Mouse (Mus musculus) limb, embryonic 12.5 days (tissue): Measurements from ENCODE around the gene Adamtsl1. TPM values are rescaled to one million over a fixed set of nuclear protein-coding genes. Genes with fewer than 3 reads are reported as not detected.
A peak's percentile ranks its signal among the peaks of the same experiment; 100 is the strongest.

Experiments
- ATAC-seq: fragments of 200-750 bp; cut with Nextera tagmentation; 2 replicates; pipeline ENCODE4 v1.8.0; 2017; ENCODE audit warnings: low read depth, moderate TSS enrichment; ENCODE audit not compliant: insufficient number of reproducible peaks, insufficient read depth, low FRiP score, low TSS enrichment
- H3K27ac ChIP-seq: fragments of 300-500 bp; sonication (generic); 2 replicates; pipeline ENCODE4 v1.5.1; 2016; ENCODE audit warnings: mild to moderate bottlenecking, moderate library complexity
- H3K27me3 ChIP-seq: fragments of 300-500 bp; sonication (generic); 2 replicates; pipeline ENCODE4 v1.6.1; 2016; ENCODE audit warnings: mild to moderate bottlenecking, moderate library complexity
- H3K36me3 ChIP-seq: fragments of 300-500 bp; sonication (generic); 2 replicates; pipeline ENCODE4 v1.6.1; 2016; ENCODE audit warnings: mild to moderate bottlenecking, moderate library complexity
- H3K4me1 ChIP-seq: fragments of 300-500 bp; sonication (generic); replicated peaks from 2 replicates; pipeline ENCODE4 v1.6.1; 2016
- H3K4me2 ChIP-seq: fragments of 300-500 bp; sonication (generic); 2 replicates; pipeline ENCODE4 v1.6.1; 2016; ENCODE audit warnings: mild to moderate bottlenecking, moderate library complexity
- H3K4me3 ChIP-seq: fragments of 300-500 bp; sonication (generic); replicated peaks from 2 replicates; pipeline ENCODE4 v1.5.1; 2016; ENCODE audit warnings: mild to moderate bottlenecking
- H3K9ac ChIP-seq: fragments of 300-500 bp; sonication (generic); replicated peaks from 2 replicates; pipeline ENCODE4 v1.6.1; 2016; ENCODE audit warnings: mild to moderate bottlenecking, moderate library complexity
- H3K9me3 ChIP-seq: fragments of 300-500 bp; sonication (generic); 2 replicates; pipeline ENCODE4 v1.6.1; 2016; ENCODE audit warnings: mild to moderate bottlenecking, moderate library complexity
- WGBS: fragments of 180-500 bp; shearing (Covaris S2); methylation state at CpG from one replicate; pipeline ENCODE4 v1.1.7; 2016; 5-methylcytosine and 5-hydroxymethylcytosine counted together
- polyA plus RNA-seq: library from polyadenylated mRNA; unstranded; fragments of >200 nt; fragmentation: Nextera tagmentation; extraction: Ambion mirVana; gene quantifications from 2 replicates; pipeline ENCODE4 v1.2.1, GENCODE M21; 2016

The Adamtsl1 gene
- polyA plus RNA-seq, 1 experiment from 2014 or later, result 29.2 TPM

GRCm38 (mm10) chr4:86122431-86122830 lies 608.5 kb downstream of the Adamtsl1 start:
- Histone ChIP-seq H3K9me3 (no peaks in the 10 kb centered on the region), H3K4me3 (no peak overlapping the region), H3K4me1 (peaks cover 23% of the 10 kb centered on the region), H3K36me3 (no peaks in the 10 kb centered on the region), H3K27me3 (no peaks in the 10 kb centered on the region), H3K9ac (no peak overlapping the region), H3K27ac (peak overlapping the region; percentile 25; the same call in 1 of the 2 replicates), H3K4me2 (no peak overlapping the region)
- no peak for ATAC-seq
- 44% methylated on average over 5 of the region's 5 CpGs for WGBS

GRCm38 (mm10) chr4:86124374-86124773 lies 610.4 kb downstream of the Adamtsl1 start:
- 65% methylated on average over 3 of the region's 3 CpGs for WGBS
- Histone ChIP-seq H3K27ac (no peak overlapping the region), H3K4me1 (peaks cover 18% of the 10 kb centered on the region), H3K9me3 (no peaks in the 10 kb centered on the region), H3K27me3 (no peaks in the 10 kb centered on the region), H3K9ac (no peak overlapping the region), H3K36me3 (no peaks in the 10 kb centered on the region), H3K4me2 (no peak overlapping the region), H3K4me3 (no peak overlapping the region)
- ATAC-seq, result no peak

- Histone ChIP-seq H3K9ac (no peak overlapping the region), H3K9me3 (no peaks in the 10 kb centered on the region), H3K4me2 (no peak overlapping the region), H3K27ac (no peak overlapping the region), H3K4me1 (peaks cover 16% of the 10 kb centered on the region), H3K36me3 (no peaks in the 10 kb centered on the region), H3K27me3 (no peaks in the 10 kb centered on the region), H3K4me3 (no peak overlapping the region)
- 72% methylated on average over 2 of the region's 2 CpGs for WGBS
- no peak for ATAC-seq
Measured at GRCm38 (mm10) chr4:86126636-86127035, 612.7 kb downstream of the Adamtsl1 start.

GRCm38 (mm10) chr4:86158551-86158950 lies 644.6 kb downstream of the Adamtsl1 start:
- Histone ChIP-seq H3K4me3 (no peak overlapping the region), H3K9me3 (no peaks in the 10 kb centered on the region), H3K36me3 (no peaks in the 10 kb centered on the region), H3K27me3 (no peaks in the 10 kb centered on the region), H3K27ac (no peak overlapping the region), H3K4me2 (no peak overlapping the region), H3K9ac (no peak overlapping the region), H3K4me1 (no peaks in the 10 kb centered on the region)
- 91% methylated on average over 4 of the region's 4 CpGs for WGBS
- no peak for ATAC-seq

GRCm38 (mm10) chr4:86159362-86159761 lies 645.4 kb downstream of the Adamtsl1 start:
- H3K4me3 ChIP-seq, result no peak overlapping the region
- 68% methylated on average over 1 of the region's 1 CpGs for WGBS
- no peak for ATAC-seq
- no peaks in the 10 kb centered on the region for H3K9me3 ChIP-seq
- H3K27ac ChIP-seq, result no peak overlapping the region
- H3K27me3 ChIP-seq, result no peaks in the 10 kb centered on the region
- H3K36me3 ChIP-seq, result no peaks in the 10 kb centered on the region
- H3K4me2 ChIP-seq, result no peak overlapping the region
- no peak overlapping the region for H3K9ac ChIP-seq
- H3K4me1 ChIP-seq, result no peaks in the 10 kb centered on the region

GRCm38 (mm10) chr4:86170763-86171162 lies 656.8 kb downstream of the Adamtsl1 start:
- no peak overlapping the region for H3K4me3 ChIP-seq
- H3K27ac ChIP-seq, result no peak overlapping the region
- no peaks in the 10 kb centered on the region for H3K36me3 ChIP-seq
- no peak overlapping the region for H3K4me2 ChIP-seq
- 84% methylated on average over 10 of the region's 10 CpGs for WGBS
- no peak for ATAC-seq
- H3K9ac ChIP-seq, result no peak overlapping the region
- H3K27me3 ChIP-seq, result no peaks in the 10 kb centered on the region
- 0 out of 2 replicates have a peak, but pooled peaks cover 4% of the 10 kb centered on the region for H3K9me3 ChIP-seq
- H3K4me1 ChIP-seq, result 0 out of 2 replicates have a peak, but pooled peaks cover 2% of the 10 kb centered on the region

GRCm38 (mm10) chr4:86171461-86171860 lies 657.5 kb downstream of the Adamtsl1 start:
- H3K27ac ChIP-seq, result no peak overlapping the region
- no peaks in the 10 kb centered on the region for H3K27me3 ChIP-seq
- H3K4me2 ChIP-seq, result no peak overlapping the region
- no peak overlapping the region for H3K9ac ChIP-seq
- H3K4me1 ChIP-seq, result 0 out of 2 replicates have a peak, but pooled peaks cover 2% of the 10 kb centered on the region
- no peak overlapping the region for H3K4me3 ChIP-seq
- WGBS, result 52% methylated on average over 5 of the region's 5 CpGs
- H3K36me3 ChIP-seq, result no peaks in the 10 kb centered on the region
- 0 out of 2 replicates have a peak, but pooled peaks cover 4% of the 10 kb centered on the region for H3K9me3 ChIP-seq
- ATAC-seq, result no peak

- H3K9me3 ChIP-seq, result no peaks in the 10 kb centered on the region
- no peaks in the 10 kb centered on the region for H3K27me3 ChIP-seq
- H3K4me1 ChIP-seq, result no peaks in the 10 kb centered on the region
- no peaks in the 10 kb centered on the region for H3K36me3 ChIP-seq
- 81% methylated on average over 6 of the region's 6 CpGs for WGBS
- no peak overlapping the region for H3K27ac ChIP-seq
- H3K4me3 ChIP-seq, result no peak overlapping the region
- no peak overlapping the region for H3K9ac ChIP-seq
- ATAC-seq, result no peak
- H3K4me2 ChIP-seq, result no peak overlapping the region
Measured at GRCm38 (mm10) chr4:86177471-86177870, 663.5 kb downstream of the Adamtsl1 start.

- Histone ChIP-seq H3K4me1 (no peaks in the 10 kb centered on the region), H3K36me3 (no peaks in the 10 kb centered on the region), H3K9ac (no peak overlapping the region), H3K9me3 (no peaks in the 10 kb centered on the region), H3K4me3 (no peak overlapping the region), H3K27ac (no peak overlapping the region), H3K4me2 (no peak overlapping the region), H3K27me3 (no peaks in the 10 kb centered on the region)
- WGBS, result 92% methylated on average over 14 of the region's 14 CpGs
- ATAC-seq, result no peak
Measured at GRCm38 (mm10) chr4:86178116-86178515, 664.1 kb downstream of the Adamtsl1 start.

- no peaks in the 10 kb centered on the region for H3K9me3 ChIP-seq
- H3K27ac ChIP-seq, result no peak overlapping the region
- no peak overlapping the region for H3K4me3 ChIP-seq
- H3K36me3 ChIP-seq, result no peaks in the 10 kb centered on the region
- ATAC-seq, result no peak
- 24% methylated on average over 1 of the region's 1 CpGs for WGBS
- H3K9ac ChIP-seq, result no peak overlapping the region
- H3K4me2 ChIP-seq, result no peak overlapping the region
- no peaks in the 10 kb centered on the region for H3K27me3 ChIP-seq
- H3K4me1 ChIP-seq, result peaks cover 5% of the 10 kb centered on the region; the same call in 1 of the 2 replicates
Measured at GRCm38 (mm10) chr4:86183701-86184173, 669.8 kb downstream of the Adamtsl1 start.

GRCm38 (mm10) chr4:86189853-86190252 lies 675.9 kb downstream of the Adamtsl1 start:
- no peaks in the 10 kb centered on the region for H3K27me3 ChIP-seq
- H3K4me2 ChIP-seq, result no peak overlapping the region
- H3K9ac ChIP-seq, result no peak overlapping the region
- WGBS, result 77% methylated on average over 2 of the region's 2 CpGs
- no peaks in the 10 kb centered on the region for H3K36me3 ChIP-seq
- H3K4me3 ChIP-seq, result no peak overlapping the region
- H3K4me1 ChIP-seq, result 0 out of 2 replicates have a peak, but pooled peaks cover 2% of the 10 kb centered on the region
- H3K27ac ChIP-seq, result no peak overlapping the region
- no peak for ATAC-seq
- H3K9me3 ChIP-seq, result no peaks in the 10 kb centered on the region

- no peak overlapping the region for H3K4me3 ChIP-seq
- 0 out of 2 replicates have a peak, but pooled peaks cover 2% of the 10 kb centered on the region for H3K4me1 ChIP-seq
- no peaks in the 10 kb centered on the region for H3K9me3 ChIP-seq
- no peak overlapping the region for H3K27ac ChIP-seq
- H3K9ac ChIP-seq, result no peak overlapping the region
- H3K36me3 ChIP-seq, result no peaks in the 10 kb centered on the region
- no peaks in the 10 kb centered on the region for H3K27me3 ChIP-seq
- no peak overlapping the region for H3K4me2 ChIP-seq
- 85% methylated on average over 5 of the region's 5 CpGs for WGBS
- no peak for ATAC-seq
Measured at GRCm38 (mm10) chr4:86191195-86191594, 677.2 kb downstream of the Adamtsl1 start.
